Mouse (Mus musculus): ENCODE measurements around the gene Plcd1.

Gene Plcd1

GRCm38 (mm10) chr9:119093419-119094295, at the start of gene Plcd1:
TSS of gene Plcd1 (minus strand) at chr9:119093502.
- peak; percentile 63 for DNase-seq

GRCm38 (mm10) chr9:119142066-119142465, 48.8 kb upstream of the Plcd1 start:
- DNase-seq: no peak

GRCm38 (mm10) chr9:119138836-119139235, 45.5 kb upstream of the Plcd1 start:
- no peak for DNase-seq

GRCm38 (mm10) chr9:119130692-119131091, 37.4 kb upstream of the Plcd1 start:
- DNase-seq: no peak

- DNase-seq: no peak
Observed at GRCm38 (mm10) chr9:119128436-119129181, 35.3 kb upstream of the Plcd1 start.

- no peak for DNase-seq
Observed at GRCm38 (mm10) chr9:119122596-119123369, 29.5 kb upstream of the Plcd1 start.

- no peak for DNase-seq
Observed at GRCm38 (mm10) chr9:119120168-119120560, 26.9 kb upstream of the Plcd1 start.

GRCm38 (mm10) chr9:119119409-119120167, 26.3 kb upstream of the Plcd1 start:
- DNase-seq: no peak

GRCm38 (mm10) chr9:119114911-119115310, 21.6 kb upstream of the Plcd1 start:
- no peak for DNase-seq

- no peak for DNase-seq
Observed at GRCm38 (mm10) chr9:119110640-119111039, 17.3 kb upstream of the Plcd1 start.

GRCm38 (mm10) chr9:119109685-119110353, 16.5 kb upstream of the Plcd1 start:
- DNase-seq: no peak

- DNase-seq: no peak
Observed at GRCm38 (mm10) chr9:119107566-119107965, 14.3 kb upstream of the Plcd1 start.

GRCm38 (mm10) chr9:119102783-119103113, 9.4 kb upstream of the Plcd1 start:
- DNase-seq: no peak

- DNase-seq: peak; percentile 21
Observed at GRCm38 (mm10) chr9:119101992-119102782, 8.9 kb upstream of the Plcd1 start, which contains the start of gene Dlec1. TSS of gene Dlec1 (plus strand) at chr9:119102478.

- no peak for DNase-seq
Observed at GRCm38 (mm10) chr9:119100177-119100898, 7.0 kb upstream of the Plcd1 start.

GRCm38 (mm10) chr9:119094462-119095109, 1.3 kb upstream of the Plcd1 start:
- no peak for DNase-seq

- peak; percentile 37 for DNase-seq
Observed at GRCm38 (mm10) chr9:119092473-119093418, 556 bp downstream of the Plcd1 start.

GRCm38 (mm10) chr9:119091581-119092310, 1.6 kb downstream of the Plcd1 start:
- DNase-seq: no peak

Measured in cerebellum, adult 9-11 months (tissue).